26 mouse cellular contexts compared by ENCODE assay signal in genomic region chr13:89463746-89464145, GRCm38 (mm10).
"Had no signal": no experiment of that assay in that cellular context is flagged by ENCODE, and none has a peak within 500 bp of the region (broad histone marks: within the 10 kb centered on the region; RNA-seq: fewer than 3 reads in every experiment).

No protein-coding gene starts in this region.

- H3K36me3 ChIP-seq: liver, embryonic 12.5 days; liver, embryonic 15.5 days; lung, embryonic 15.5 days; midbrain, embryonic 10.5 days; midbrain, embryonic 13.5 days; neural tube, embryonic 12.5 days; neural tube, embryonic 15.5 days had no signal

- H3K9ac ChIP-seq: liver, embryonic 12.5 days; liver, embryonic 15.5 days; lung, embryonic 15.5 days; midbrain, embryonic 13.5 days; neural tube, embryonic 12.5 days; neural tube, embryonic 15.5 days had no signal

- H3K27ac ChIP-seq: kidney, postnatal 0 days; layer of hippocampus, adult 2 months; left cerebral cortex, adult 2 months; liver, embryonic 12.5 days; liver, embryonic 15.5 days; lung, embryonic 15.5 days; midbrain, embryonic 10.5 days; midbrain, embryonic 13.5 days; neural tube, embryonic 12.5 days; neural tube, embryonic 15.5 days; stomach, postnatal 0 days had no signal

- H3K27me3 ChIP-seq: liver, embryonic 12.5 days; liver, embryonic 15.5 days; lung, embryonic 15.5 days; megakaryocyte, embryonic 14.5 days; midbrain, embryonic 13.5 days; neural tube, embryonic 12.5 days; neural tube, embryonic 15.5 days had no signal

- H3K4me2 ChIP-seq: liver, embryonic 12.5 days; liver, embryonic 15.5 days; lung, embryonic 15.5 days; midbrain, embryonic 13.5 days; neural tube, embryonic 12.5 days; neural tube, embryonic 15.5 days had no signal

- H3K4me3 ChIP-seq: layer of hippocampus, adult 2 months; left cerebral cortex, adult 2 months; liver, embryonic 12.5 days; liver, embryonic 15.5 days; lung, embryonic 15.5 days; megakaryocyte, embryonic 14.5 days; midbrain, embryonic 10.5 days; midbrain, embryonic 13.5 days; neural tube, embryonic 12.5 days; neural tube, embryonic 15.5 days had no signal

- H3K4me1 ChIP-seq: liver, embryonic 12.5 days; liver, embryonic 15.5 days; lung, embryonic 15.5 days; megakaryocyte, embryonic 14.5 days; midbrain, embryonic 10.5 days; midbrain, embryonic 13.5 days; neural tube, embryonic 12.5 days; neural tube, embryonic 15.5 days had no signal

- ATAC-seq: intestine, postnatal 0 days; liver, embryonic 12.5 days; midbrain, embryonic 13.5 days had no signal

- DNase-seq: kidney, adult 2 months; kidney, postnatal 25 days; layer of hippocampus, adult 9-11 months; liver; lung, adult 18-20 months; lung, postnatal 10 days; lung, postnatal 36 days; right cerebral cortex, adult 18-20 months; right cerebral cortex, postnatal 14 days; right cerebral cortex, postnatal 4 days; thymus, adult 2 months; thymus, postnatal 14 days; thymus, postnatal 4 days had no signal

- H3K9me3 ChIP-seq: liver, embryonic 12.5 days; liver, embryonic 15.5 days; lung, embryonic 15.5 days; megakaryocyte, embryonic 14.5 days; midbrain, embryonic 10.5 days; midbrain, embryonic 13.5 days; neural tube, embryonic 12.5 days; neural tube, embryonic 15.5 days had no signal
